Mouse (Mus musculus): Measurements from ENCODE around the gene Ehf. TPM values are rescaled to one million over a fixed set of nuclear protein-coding genes. Genes with fewer than 3 reads are reported as not detected.

Gene Ehf
- polyA plus RNA-seq, 1 experiment from 2014 or later: not detected

- 80% methylated on average over 7 of the region's 7 CpGs for WGBS
- H3K4me3 ChIP-seq (ENCODE audit: low read depth, low read length): no peak overlapping the region
- H3K27ac ChIP-seq (ENCODE audit: low read depth, low read length): no peak overlapping the region
- no peak overlapping the region for H3K4me2 ChIP-seq (replicated peaks; ENCODE audit: low read depth, low read length)
- no peak overlapping the region for H3K9ac ChIP-seq (ENCODE audit: low read depth, low read length)
- H3K9me3 ChIP-seq (ENCODE audit: control insufficient read depth, low read length): no peaks in the 10 kb centered on the region
- DNase-seq (ENCODE audit: low spot score): no peak
- H3K36me3 ChIP-seq (ENCODE audit: control insufficient read depth, insufficient read depth, low read length): no peaks in the 10 kb centered on the region
- no peaks in the 10 kb centered on the region for H3K4me1 ChIP-seq (replicated peaks; ENCODE audit: control insufficient read depth, insufficient read depth, low read length)
- ATAC-seq (ENCODE audit: low FRiP score): no peak
- H3K27me3 ChIP-seq (ENCODE audit: control insufficient read depth, insufficient read depth, low read length): no peaks in the 10 kb centered on the region
Measured at GRCm38 (mm10) chr2:103289407-103289950, 13.6 kb downstream of the Ehf start.

- Histone ChIP-seq H3K27ac (ENCODE audit: low read depth, low read length) (no peak overlapping the region), H3K4me2 (replicated peaks; ENCODE audit: low read depth, low read length) (no peak overlapping the region), H3K36me3 (ENCODE audit: control insufficient read depth, insufficient read depth, low read length) (no peaks in the 10 kb centered on the region), H3K4me1 (replicated peaks; ENCODE audit: control insufficient read depth, insufficient read depth, low read length) (no peaks in the 10 kb centered on the region), H3K4me3 (ENCODE audit: low read depth, low read length) (no peak overlapping the region), H3K9ac (ENCODE audit: low read depth, low read length) (no peak overlapping the region), H3K27me3 (ENCODE audit: control insufficient read depth, insufficient read depth, low read length) (no peaks in the 10 kb centered on the region), H3K9me3 (ENCODE audit: control insufficient read depth, low read length) (no peaks in the 10 kb centered on the region)
- ATAC-seq (ENCODE audit: low FRiP score) (no peak), DNase-seq (ENCODE audit: low spot score) (no peak)
- WGBS: 79% methylated on average over 5 of the region's 5 CpGs
Measured at GRCm38 (mm10) chr2:103287716-103288115, 15.4 kb downstream of the Ehf start.

- whole genome bisulfite sequencing: 31% methylated on average over 2 of the region's 2 CpGs
Measured at GRCm38 (mm10) chr2:103285561-103285960, 17.5 kb downstream of the Ehf start.

GRCm38 (mm10) chr2:103283730-103284129 is 19.3 kb downstream of the Ehf start:
- DNase-seq (ENCODE audit: low spot score) (no peak), ATAC-seq (ENCODE audit: low FRiP score) (no peak)
- no peak overlapping the region for H3K27ac ChIP-seq (ENCODE audit: low read depth, low read length)
- no peaks in the 10 kb centered on the region for H3K27me3 ChIP-seq (ENCODE audit: control insufficient read depth, insufficient read depth, low read length)
- H3K9ac ChIP-seq (ENCODE audit: low read depth, low read length): no peak overlapping the region
- H3K4me1 ChIP-seq (replicated peaks; ENCODE audit: control insufficient read depth, insufficient read depth, low read length): no peaks in the 10 kb centered on the region
- 87% methylated on average over 8 of the region's 8 CpGs for WGBS
- no peak overlapping the region for H3K4me3 ChIP-seq (ENCODE audit: low read depth, low read length)
- no peaks in the 10 kb centered on the region for H3K9me3 ChIP-seq (ENCODE audit: control insufficient read depth, low read length)
- no peak overlapping the region for H3K4me2 ChIP-seq (replicated peaks; ENCODE audit: low read depth, low read length)
- no peaks in the 10 kb centered on the region for H3K36me3 ChIP-seq (ENCODE audit: control insufficient read depth, insufficient read depth, low read length)

More at GRCm38 (mm10) chr2:103285561-103285960, 17.5 kb downstream of the Ehf start:
- Histone ChIP-seq H3K9ac (ENCODE audit: low read depth, low read length) (no peak overlapping the region), H3K9me3 (ENCODE audit: control insufficient read depth, low read length) (no peaks in the 10 kb centered on the region), H3K4me2 (replicated peaks; ENCODE audit: low read depth, low read length) (no peak overlapping the region), H3K4me3 (ENCODE audit: low read depth, low read length) (no peak overlapping the region), H3K27me3 (ENCODE audit: control insufficient read depth, insufficient read depth, low read length) (no peaks in the 10 kb centered on the region), H3K36me3 (ENCODE audit: control insufficient read depth, insufficient read depth, low read length) (no peaks in the 10 kb centered on the region), H3K4me1 (replicated peaks; ENCODE audit: control insufficient read depth, insufficient read depth, low read length) (no peaks in the 10 kb centered on the region), H3K27ac (ENCODE audit: low read depth, low read length) (no peak overlapping the region)
- ATAC-seq (ENCODE audit: low FRiP score) (no peak), DNase-seq (ENCODE audit: low spot score) (no peak)

- WGBS: 70% methylated on average over 8 of the region's 8 CpGs
- Histone ChIP-seq H3K4me1 (replicated peaks; ENCODE audit: control insufficient read depth, insufficient read depth, low read length) (no peaks in the 10 kb centered on the region), H3K27me3 (ENCODE audit: control insufficient read depth, insufficient read depth, low read length) (no peaks in the 10 kb centered on the region), H3K36me3 (ENCODE audit: control insufficient read depth, insufficient read depth, low read length) (no peaks in the 10 kb centered on the region), H3K27ac (ENCODE audit: low read depth, low read length) (no peak overlapping the region), H3K4me2 (replicated peaks; ENCODE audit: low read depth, low read length) (no peak overlapping the region), H3K4me3 (ENCODE audit: low read depth, low read length) (no peak overlapping the region), H3K9me3 (ENCODE audit: control insufficient read depth, low read length) (no peaks in the 10 kb centered on the region), H3K9ac (ENCODE audit: low read depth, low read length) (no peak overlapping the region)
- DNase-seq (ENCODE audit: low spot score): no peak
- no peak for ATAC-seq (ENCODE audit: low FRiP score)
Measured at GRCm38 (mm10) chr2:103282184-103282750, 20.8 kb downstream of the Ehf start.

- Histone ChIP-seq H3K36me3 (ENCODE audit: control insufficient read depth, insufficient read depth, low read length) (no peaks in the 10 kb centered on the region), H3K4me1 (replicated peaks; ENCODE audit: control insufficient read depth, insufficient read depth, low read length) (no peaks in the 10 kb centered on the region), H3K27me3 (ENCODE audit: control insufficient read depth, insufficient read depth, low read length) (no peaks in the 10 kb centered on the region), H3K9ac (ENCODE audit: low read depth, low read length) (no peak overlapping the region), H3K4me2 (replicated peaks; ENCODE audit: low read depth, low read length) (no peak overlapping the region), H3K9me3 (ENCODE audit: control insufficient read depth, low read length) (no peaks in the 10 kb centered on the region), H3K4me3 (ENCODE audit: low read depth, low read length) (no peak overlapping the region), H3K27ac (ENCODE audit: low read depth, low read length) (no peak overlapping the region)
- DNase-seq (ENCODE audit: low spot score): no peak
- ATAC-seq (ENCODE audit: low FRiP score): no peak
- 96% methylated on average over 1 of the region's 1 CpGs for WGBS
Measured at GRCm38 (mm10) chr2:103279927-103280326, 23.2 kb downstream of the Ehf start.

GRCm38 (mm10) chr2:103278476-103278875 is 24.6 kb downstream of the Ehf start:
- 64% methylated on average over 1 of the region's 1 CpGs for WGBS
- no peak overlapping the region for H3K4me2 ChIP-seq (replicated peaks; ENCODE audit: low read depth, low read length)
- no peaks in the 10 kb centered on the region for H3K4me1 ChIP-seq (replicated peaks; ENCODE audit: control insufficient read depth, insufficient read depth, low read length)
- H3K27me3 ChIP-seq (ENCODE audit: control insufficient read depth, insufficient read depth, low read length): no peaks in the 10 kb centered on the region
- no peaks in the 10 kb centered on the region for H3K36me3 ChIP-seq (ENCODE audit: control insufficient read depth, insufficient read depth, low read length)
- ATAC-seq (ENCODE audit: low FRiP score) (no peak), DNase-seq (ENCODE audit: low spot score) (no peak)
- no peaks in the 10 kb centered on the region for H3K9me3 ChIP-seq (ENCODE audit: control insufficient read depth, low read length)
- no peak overlapping the region for H3K27ac ChIP-seq (ENCODE audit: low read depth, low read length)
- no peak overlapping the region for H3K9ac ChIP-seq (ENCODE audit: low read depth, low read length)
- H3K4me3 ChIP-seq (ENCODE audit: low read depth, low read length): no peak overlapping the region

GRCm38 (mm10) chr2:103277794-103278193 is 25.3 kb downstream of the Ehf start:
- DNase-seq (ENCODE audit: low spot score): no peak
- H3K4me2 ChIP-seq (replicated peaks; ENCODE audit: low read depth, low read length): no peak overlapping the region
- no peak for ATAC-seq (ENCODE audit: low FRiP score)
- no peak overlapping the region for H3K27ac ChIP-seq (ENCODE audit: low read depth, low read length)
- no peaks in the 10 kb centered on the region for H3K36me3 ChIP-seq (ENCODE audit: control insufficient read depth, insufficient read depth, low read length)
- no peaks in the 10 kb centered on the region for H3K27me3 ChIP-seq (ENCODE audit: control insufficient read depth, insufficient read depth, low read length)
- 53% methylated on average over 1 of the region's 1 CpGs for WGBS
- no peak overlapping the region for H3K4me3 ChIP-seq (ENCODE audit: low read depth, low read length)
- H3K4me1 ChIP-seq (replicated peaks; ENCODE audit: control insufficient read depth, insufficient read depth, low read length): no peaks in the 10 kb centered on the region
- H3K9ac ChIP-seq (ENCODE audit: low read depth, low read length): no peak overlapping the region
- H3K9me3 ChIP-seq (ENCODE audit: control insufficient read depth, low read length): no peaks in the 10 kb centered on the region

- no peak overlapping the region for H3K27ac ChIP-seq (ENCODE audit: low read depth, low read length)
- no peak overlapping the region for H3K9ac ChIP-seq (ENCODE audit: low read depth, low read length)
- no peaks in the 10 kb centered on the region for H3K27me3 ChIP-seq (ENCODE audit: control insufficient read depth, insufficient read depth, low read length)
- no peak for ATAC-seq (ENCODE audit: low FRiP score)
- no peaks in the 10 kb centered on the region for H3K4me1 ChIP-seq (replicated peaks; ENCODE audit: control insufficient read depth, insufficient read depth, low read length)
- DNase-seq (ENCODE audit: low spot score): no peak
- no peaks in the 10 kb centered on the region for H3K9me3 ChIP-seq (ENCODE audit: control insufficient read depth, low read length)
- H3K36me3 ChIP-seq (ENCODE audit: control insufficient read depth, insufficient read depth, low read length): no peaks in the 10 kb centered on the region
- no peak overlapping the region for H3K4me3 ChIP-seq (ENCODE audit: low read depth, low read length)
- 83% methylated on average over 6 of the region's 6 CpGs for WGBS
- no peak overlapping the region for H3K4me2 ChIP-seq (replicated peaks; ENCODE audit: low read depth, low read length)
Measured at GRCm38 (mm10) chr2:103275316-103275960, 27.6 kb downstream of the Ehf start.

All from hindbrain, embryonic 11.5 days (tissue).